Mouse (Mus musculus) CH12.LX (cell line): ENCODE measurements around the gene Olfr223. TPM values are rescaled to one million over a fixed set of nuclear protein-coding genes. Genes with fewer than 3 reads are reported as not detected.

Source experiments
- DNase-seq: peaks from one replicate; pipeline ENCODE4 v3.0.0-alpha.2; 2013; ENCODE audit errors: extremely low read depth
- H3K27ac ChIP-seq: 2 replicates; pipeline ENCODE4 v1.5.1; 2012; ENCODE audit warnings: low read depth, mild to moderate bottlenecking, control low read depth, moderate library complexity; ENCODE audit not compliant: insufficient read depth
- H3K27me3 ChIP-seq: replicated peaks from 2 replicates; pipeline ENCODE3; 2012; ENCODE audit warnings: inconsistent platforms
- H3K36me3 ChIP-seq, 2 experiments: replicated peaks in 1 of 2; 2 replicates each; pipeline versions ENCODE3 to v1.6.1; 2012; ENCODE audit warnings: inconsistent platforms in 1 of 2, low read length in 1 of 2, mild to moderate bottlenecking in 1 of 2, mixed read lengths in 1 of 2, moderate library complexity in 1 of 2; ENCODE audit not compliant: control insufficient read depth in 1 of 2, insufficient read depth in 1 of 2
- H3K4me1 ChIP-seq, 2 experiments: 2 replicates each; pipeline ENCODE4 v1.6.1; 2012; ENCODE audit warnings: inconsistent platforms in 1 of 2, moderate library complexity in 1 of 2; ENCODE audit not compliant: insufficient read depth in 2 of 2, control insufficient read depth in 1 of 2
- H3K4me2 ChIP-seq: 2 replicates; pipeline ENCODE4 v1.6.1; 2012; ENCODE audit warnings: low read depth, mild to moderate bottlenecking, control low read depth; ENCODE audit not compliant: poor library complexity, insufficient read depth, severe bottlenecking
- H3K4me3 ChIP-seq, 3 experiments: fragments of 150-350 bp in 1 of 3; sonication (generic) in 1 of 3; replicated peaks in 1 of 3; 2 replicates each; pipeline versions ENCODE3 to v1.5.1; 2011 to 2012; ENCODE audit warnings: low read depth in 2 of 3, low read length in 2 of 3, mild to moderate bottlenecking in 2 of 3, moderate library complexity in 2 of 3, control low read depth in 1 of 3, improper control_type of control experiment in 1 of 3, inconsistent platforms in 1 of 3, mixed read lengths in 1 of 3; ENCODE audit not compliant: poor library complexity in 1 of 3
- H3K79me2 ChIP-seq: replicated peaks from 2 replicates; pipeline ENCODE4 v1.6.1; 2012; ENCODE audit warnings: mild to moderate bottlenecking, moderate library complexity; ENCODE audit not compliant: control insufficient read depth, poor library complexity, insufficient read depth, severe bottlenecking; ENCODE audit errors: extremely low read depth
- H3K9ac ChIP-seq: 2 replicates; pipeline ENCODE4 v1.6.1; 2012; ENCODE audit warnings: low read depth, mild to moderate bottlenecking, control low read depth, moderate library complexity; ENCODE audit not compliant: insufficient read depth
- H3K9me3 ChIP-seq: replicated peaks from 2 replicates; pipeline ENCODE3; 2012; ENCODE audit warnings: low read length, inconsistent platforms, mixed read lengths
- BHLHE40 ChIP-seq: IDR thresholded peaks from 2 replicates; pipeline ENCODE4 v1.6.1; 2011; ENCODE audit warnings: mild to moderate bottlenecking, low read depth, low read length, improper control_type of control experiment
- CHD2 ChIP-seq: IDR thresholded peaks from 2 replicates; pipeline ENCODE4 v1.6.1; 2011; ENCODE audit warnings: low read length, improper control_type of control experiment
- E2F4 ChIP-seq: IDR thresholded peaks from 2 replicates; pipeline ENCODE4 v1.6.1; 2011; ENCODE audit warnings: low read depth, low read length, improper control_type of control experiment; ENCODE audit not compliant: insufficient replicate concordance
- GABPA ChIP-seq: IDR thresholded peaks from 2 replicates; pipeline ENCODE4 v1.6.1; 2012; ENCODE audit warnings: low read depth, low read length, improper control_type of control experiment, inconsistent platforms; ENCODE audit not compliant: insufficient replicate concordance
- IRF4 ChIP-seq: IDR thresholded peaks from 2 replicates; pipeline ENCODE4 v1.6.1; 2014; ENCODE audit warnings: low read depth, mild to moderate bottlenecking, inconsistent platforms, low read length, improper control_type of control experiment
- KAT2A ChIP-seq: IDR thresholded peaks from 2 replicates; pipeline ENCODE4 v1.6.1; 2012; ENCODE audit warnings: low read length, improper control_type of control experiment, inconsistent platforms; ENCODE audit not compliant: insufficient replicate concordance
- MAFK ChIP-seq: IDR thresholded peaks from 2 replicates; pipeline ENCODE4 v1.6.1; 2011; ENCODE audit warnings: low read length, improper control_type of control experiment; ENCODE audit not compliant: insufficient replicate concordance
- MAX ChIP-seq: IDR thresholded peaks from 2 replicates; pipeline ENCODE4 v1.6.1; 2011; ENCODE audit warnings: low read length, improper control_type of control experiment
- MAZ ChIP-seq: IDR thresholded peaks from 2 replicates; pipeline ENCODE4 v1.6.1; 2012; ENCODE audit warnings: low read depth, mild to moderate bottlenecking, inconsistent platforms, low read length, improper control_type of control experiment, moderate library complexity
- MYC ChIP-seq: IDR thresholded peaks from 2 replicates; pipeline ENCODE4 v1.6.1; 2011; ENCODE audit warnings: low read depth, mild to moderate bottlenecking, improper control_type of control experiment, low read length
- NELFE ChIP-seq: IDR thresholded peaks from 2 replicates; pipeline ENCODE4 v1.6.1; 2011; ENCODE audit warnings: low read depth, low read length, improper control_type of control experiment
- RCOR1 ChIP-seq: conservative IDR thresholded peaks from 2 replicates; pipeline ENCODE4 v1.6.1; 2012; ENCODE audit warnings: low read depth, mild to moderate bottlenecking, inconsistent platforms, low read length, improper control_type of control experiment
- SIN3A ChIP-seq: IDR thresholded peaks from 2 replicates; pipeline ENCODE4 v1.6.1; 2012; ENCODE audit warnings: low read length, improper control_type of control experiment, inconsistent platforms
- SMC3 ChIP-seq: IDR thresholded peaks from 2 replicates; pipeline ENCODE4 v1.6.1; 2011; ENCODE audit warnings: low read depth, low read length, improper control_type of control experiment
- TBP ChIP-seq: conservative IDR thresholded peaks from 2 replicates; pipeline ENCODE4 v1.6.1; 2011; ENCODE audit warnings: low read depth, low read length, improper control_type of control experiment
- UBTF ChIP-seq: IDR thresholded peaks from 2 replicates; pipeline ENCODE4 v1.6.1; 2012; ENCODE audit warnings: low read depth, mild to moderate bottlenecking, inconsistent platforms, low read length, improper control_type of control experiment, moderate library complexity
- ZKSCAN1 ChIP-seq: IDR thresholded peaks from 2 replicates; pipeline ENCODE4 v1.6.1; 2012; ENCODE audit warnings: low read depth, inconsistent platforms, low read length, improper control_type of control experiment, borderline replicate concordance
- ZMIZ1 ChIP-seq: IDR thresholded peaks from 2 replicates; pipeline ENCODE4 v1.6.1; 2012; ENCODE audit warnings: low read depth, mild to moderate bottlenecking, inconsistent platforms, low read length, improper control_type of control experiment
- dilution Hi-C: fragments of 300-500 bp; cut with MboI; formaldehyde crosslinking; loops from 2 replicates; pipeline ENCODE4 v1.14.3; 2020; ENCODE audit warnings: low sequenced_read_pairs; ENCODE audit not compliant: extremely low pct_unique_long_range_greater_than_20kb, extremely low pct_ligation_motif_present
- in situ Hi-C: fragments of 300-500 bp; cut with MboI; formaldehyde crosslinking; loops from 3 replicates; pipeline ENCODE4 v1.14.3; 2019; ENCODE audit warnings: low sequenced_read_pairs, low pct_ligation_motif_present, low pct_unique_long_range_greater_than_20kb, mixed read lengths
- polyA plus RNA-seq: library from polyadenylated mRNA; unstranded; fragments of >175 nt; gene quantifications from 2 replicates; pipeline ENCODE4 v1.2.1, GENCODE M21; 2012; ENCODE audit warnings: low read depth; ENCODE audit not compliant: insufficient read length
- total RNA-seq, 2 experiments: library from RNA; depleted of rRNA; stranded (reverse); fragments of 300-350 nt in 1 of 2; fragments of >200 nt in 1 of 2; gene quantifications; 2 replicates each; pipeline ENCODE4 v1.2.3; 2012 to 2014

The Olfr223 gene
- total and polyA plus RNA-seq, 3 experiments, result not detected

DNA sequence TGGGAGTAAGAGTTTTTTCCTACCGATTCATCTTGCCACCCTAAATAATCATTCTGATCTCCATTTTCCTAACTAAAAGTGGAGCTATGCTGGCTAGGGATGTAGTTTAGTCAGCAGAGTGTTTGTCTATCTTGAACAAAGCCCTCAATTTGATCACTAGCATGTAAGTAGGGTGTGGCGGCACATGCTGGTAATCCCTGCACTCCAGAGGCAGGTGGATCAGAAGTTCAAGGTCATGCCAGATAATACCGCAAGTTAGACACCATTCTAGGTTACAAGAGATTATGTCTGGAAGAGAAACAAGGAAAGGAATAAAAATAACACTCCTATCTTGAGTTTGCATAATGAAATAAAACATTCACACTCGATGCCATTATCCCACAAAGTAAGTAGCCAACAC is 30.8 kb downstream of the Olfr223 start:
- H3K4me1 ChIP-seq, result no peaks in the 10 kb centered on the region
- dilution Hi-C loops, result no loop called here
- H3K27me3 ChIP-seq, result peaks cover 1% of the 10 kb centered on the region
- H3K4me3 ChIP-seq, result no peak overlapping the region
- no peaks in the 10 kb centered on the region for H3K79me2 ChIP-seq
- TF ChIP-seq NELFE, result no peak
- no peak for TF ChIP-seq CHD2
- TF ChIP-seq KAT2A, result no peak
- TF ChIP-seq GABPA, result no peak
- TF ChIP-seq ZMIZ1, result no peak
- no peak for TF ChIP-seq MAX
- TF ChIP-seq BHLHE40, result no peak
- no peak for TF ChIP-seq RCOR1
- TF ChIP-seq MAFK, result no peak
- no peak for TF ChIP-seq SMC3
- no peak for TF ChIP-seq IRF4
- TF ChIP-seq TBP, result no peak
- no peak for TF ChIP-seq MYC
- no peak for TF ChIP-seq E2F4
- TF ChIP-seq ZKSCAN1, result no peak
- TF ChIP-seq UBTF, result no peak
- TF ChIP-seq MAZ, result no peak
- TF ChIP-seq, all 38 proteins: peak for 0
- no peak for DNase-seq
- Histone ChIP-seq H3K27ac (no peak overlapping the region), H3K36me3 (no peaks in the 10 kb centered on the region), H3K9me3 (no peaks in the 10 kb centered on the region), H3K9ac (no peak overlapping the region), H3K4me2 (no peak overlapping the region)
- in situ Hi-C loops, result no loop called here

DNA sequence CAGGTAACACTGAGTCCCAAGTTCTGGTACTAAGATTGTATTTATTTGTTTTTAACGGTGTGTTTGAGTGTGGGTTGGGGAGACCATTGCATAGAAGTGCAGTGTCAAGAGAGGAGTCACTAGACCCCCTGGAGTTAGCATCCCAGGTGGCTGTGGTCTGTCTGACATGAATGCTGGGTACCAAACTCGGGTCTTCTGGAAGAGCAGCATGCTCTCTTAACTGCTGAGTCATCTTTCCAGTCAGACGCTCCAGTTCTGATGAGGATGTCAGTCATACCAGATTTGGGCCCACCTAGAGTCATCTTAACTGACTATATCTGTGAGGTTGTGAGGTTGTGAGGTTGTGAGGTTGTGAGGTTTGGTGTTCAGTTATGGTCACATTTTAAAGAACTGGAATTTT is 32.2 kb downstream of the Olfr223 start:
- no peak for DNase-seq
- H3K36me3 ChIP-seq, result no peaks in the 10 kb centered on the region
- H3K4me2 ChIP-seq, result no peak overlapping the region
- H3K27ac ChIP-seq, result no peak overlapping the region
- H3K27me3 ChIP-seq, result peaks cover 1% of the 10 kb centered on the region
- H3K9me3 ChIP-seq, result no peaks in the 10 kb centered on the region
- H3K79me2 ChIP-seq, result no peaks in the 10 kb centered on the region
- TF ChIP-seq MAFK (peak; percentile 60; the same call in 1 of the 2 replicates), ZMIZ1 (no peak), SIN3A (no peak)
- dilution Hi-C loops, result no loop called here
- H3K4me3 ChIP-seq, result no peak overlapping the region
- no peak overlapping the region for H3K9ac ChIP-seq
- no peaks in the 10 kb centered on the region for H3K4me1 ChIP-seq
- in situ Hi-C loops, result no loop called here
